Mouse (Mus musculus): Measurements from ENCODE around the gene Smad3. TPM values are rescaled to one million over a fixed set of nuclear protein-coding genes. Genes with fewer than 3 reads are reported as not detected.

Gene Smad3
- total and polyA plus RNA-seq, 3 experiments, result 7.5 to 10.2 TPM; not detected in 1

- TF ChIP-seq RCOR1 (IDR thresholded peaks at IDR 0.05; ENCODE audit: low read depth, low read length), result no peak
Measured at GRCm38 (mm10) chr9:63623895-63624569, 133.8 kb downstream of the Smad3 start (continued).

- no peak overlapping the region for H3K4me3 ChIP-seq (ENCODE audit: control insufficient read depth in 1 of 2, insufficient read depth in 1 of 2, low read depth in 2 of 2, low read length in 2 of 2)
- no peak for TF ChIP-seq NRF1 (IDR thresholded peaks at IDR 0.05; ENCODE audit: insufficient read depth, low read depth, low read length, poor library complexity, severe bottlenecking)
- TF ChIP-seq MEF2A (IDR thresholded peaks at IDR 0.05; ENCODE audit: extremely low read depth, insufficient replicate concordance, low read depth, low read length, poor library complexity, severe bottlenecking), result peak; percentile 67; the same call in 1 of the 2 replicates
- peak; percentile 51 for DNase-seq (ENCODE audit: low read depth, low spot score)
- H3K9ac ChIP-seq (ENCODE audit: control insufficient read depth, low read depth, low read length, poor library complexity, severe bottlenecking), result no peak overlapping the region
- H3K27me3 ChIP-seq (ENCODE audit: control insufficient read depth in 1 of 2, insufficient read depth in 2 of 2, low read length in 2 of 2), result no peaks in the 10 kb centered on the region
- H3K36me3 ChIP-seq (ENCODE audit: control insufficient read depth in 1 of 2, insufficient read depth in 2 of 2, low read length in 2 of 2), result peaks cover 6 to 8% of the 10 kb centered on the region in 2 experiments; a peak in 3 of 4 replicates
- H3K79me2 ChIP-seq (ENCODE audit: control insufficient read depth, insufficient read depth, low read length, poor library complexity), result peaks cover 11% of the 10 kb centered on the region; the same call in 1 of the 2 replicates
- no peaks in the 10 kb centered on the region for H3K9me3 ChIP-seq (replicated peaks; ENCODE audit: insufficient read depth, low read length)
- peaks cover 0 to 5% of the 10 kb centered on the region in 2 experiments; a peak in 1 of 4 replicates for H3K4me1 ChIP-seq (ENCODE audit: control insufficient read depth in 1 of 2, insufficient read depth in 2 of 2, low read length in 2 of 2)
- H3K27ac ChIP-seq (ENCODE audit: control insufficient read depth, low read depth, low read length), result no peak overlapping the region
Measured at GRCm38 (mm10) chr9:63617967-63618366, 139.8 kb downstream of the Smad3 start.

- no peak for TF ChIP-seq MYC (IDR thresholded peaks at IDR 0.05; ENCODE audit: low read depth, low read length)
- no peak for TF ChIP-seq ZNF384 (IDR thresholded peaks at IDR 0.05; ENCODE audit: low read depth, low read length)
- TF ChIP-seq SMC3 (IDR thresholded peaks at IDR 0.05; ENCODE audit: low read depth, low read length), result no peak
- TF ChIP-seq RCOR1 (IDR thresholded peaks at IDR 0.05; ENCODE audit: low read depth, low read length), result no peak
- no peak for TF ChIP-seq ZKSCAN1 (IDR thresholded peaks at IDR 0.05; ENCODE audit: low read depth, low read length)
- no peak for TF ChIP-seq POLR2AphosphoS5 (IDR thresholded peaks at IDR 0.05; ENCODE audit: borderline replicate concordance, low read depth, low read length)
- TF ChIP-seq TAL1 (IDR thresholded peaks at IDR 0.05; ENCODE audit: low read length), result no peak
- no peak for TF ChIP-seq USF2 (IDR thresholded peaks at IDR 0.05; ENCODE audit: borderline replicate concordance in 1 of 2, insufficient read depth in 1 of 2, low read depth in 1 of 2, low read length in 2 of 2)
- TF ChIP-seq NRF1 (IDR thresholded peaks at IDR 0.05; ENCODE audit: insufficient read depth, low read depth, low read length, poor library complexity, severe bottlenecking), result no peak
- TF ChIP-seq RAD21 (IDR thresholded peaks at IDR 0.05; ENCODE audit: low read depth, low read length), result no peak
- no peak for TF ChIP-seq CHD2 (IDR thresholded peaks at IDR 0.05; ENCODE audit: low read length)
- H3K4me3 ChIP-seq (ENCODE audit: control insufficient read depth in 1 of 2, insufficient read depth in 1 of 2, low read depth in 2 of 2, low read length in 2 of 2), result no peak overlapping the region
- no peak overlapping the region for H3K27ac ChIP-seq (ENCODE audit: control insufficient read depth, low read depth, low read length)
- H3K9ac ChIP-seq (ENCODE audit: control insufficient read depth, low read depth, low read length, poor library complexity, severe bottlenecking), result no peak overlapping the region
- no peaks in the 10 kb centered on the region for H3K9me3 ChIP-seq (replicated peaks; ENCODE audit: insufficient read depth, low read length)
- no peak for DNase-seq (ENCODE audit: low read depth, low spot score)
- H3K36me3 ChIP-seq (ENCODE audit: control insufficient read depth in 1 of 2, insufficient read depth in 2 of 2, low read length in 2 of 2), result peaks cover 5 to 8% of the 10 kb centered on the region in 2 experiments; a peak in 3 of 4 replicates
- H3K79me2 ChIP-seq (ENCODE audit: control insufficient read depth, insufficient read depth, low read length, poor library complexity), result peaks cover 25% of the 10 kb centered on the region; the same call in 1 of the 2 replicates
- H3K27me3 ChIP-seq (ENCODE audit: control insufficient read depth in 1 of 2, insufficient read depth in 2 of 2, low read length in 2 of 2), result no peaks in the 10 kb centered on the region
- H3K4me1 ChIP-seq (ENCODE audit: control insufficient read depth in 1 of 2, insufficient read depth in 2 of 2, low read length in 2 of 2), result peaks cover 0 to 5% of the 10 kb centered on the region in 2 experiments; a peak in 1 of 4 replicates
Measured at GRCm38 (mm10) chr9:63614018-63614985, 143.5 kb downstream of the Smad3 start.
